Mouse (Mus musculus): Measurements from ENCODE around the gene St8sia6. TPM values are rescaled to one million over a fixed set of nuclear protein-coding genes. Genes with fewer than 3 reads are reported as not detected.

The St8sia6 gene
- 1.0 and 1.1 TPM in 2 replicates for polyA plus RNA-seq (2021; fragmentation: Nextera tagmentation)
- long read RNA-seq, experiment 1, full-length matches to known transcripts: 4 of 6 reads
- long read RNA-seq, experiment 1, partial matches to known transcripts: 0 of 6 reads
- long read RNA-seq, experiment 1, other reads (novel, unspliced or antisense): 2 of 6 reads
- long read RNA-seq, experiment 2, partial matches to known transcripts: 0 of 1 reads
- long read RNA-seq, experiment 2, other reads (novel, unspliced or antisense): 1 of 1 reads

GRCm38 (mm10) chr2:13793969-13794363, at the start of gene St8sia6:
Gene St8sia6 (minus strand): TSS chr2:13794064.

Other genes with a start within 250 kb of the St8sia6 start
- 2.4 and 3.2 TPM in 2 replicates for gene Trdmt1, start 249.4 kb downstream of the St8sia6 start, polyA plus RNA-seq (2021; fragmentation: Nextera tagmentation)
- 37.1 and 39.5 TPM in 2 replicates for gene Vim, start 220.1 kb downstream of the St8sia6 start, polyA plus RNA-seq (2021; fragmentation: Nextera tagmentation)

All from left cerebral cortex, adult 6 months (tissue).